Mouse (Mus musculus) c-Kit-negative CD71-positive TER-119-positive erythroid progenitor cells, embryonic 14.5 days (primary cell): Measurements from ENCODE around the gene Bid.
"Not testable (repeated sequence)": the region's sequence is repeated elsewhere in the genome, so short reads cannot be mapped to it uniquely, and the experiment has no call there.

Experiments used
- DNase-seq: peaks from one replicate; pipeline ENCODE4 v3.0.0-alpha.2; 2013; ENCODE audit warnings: low read depth, low spot score

Gene Bid

GRCm38 (mm10) chr6:120937104-120937617 is 20.5 kb upstream of the Bid start:
- DNase-seq: no peak

DNA sequence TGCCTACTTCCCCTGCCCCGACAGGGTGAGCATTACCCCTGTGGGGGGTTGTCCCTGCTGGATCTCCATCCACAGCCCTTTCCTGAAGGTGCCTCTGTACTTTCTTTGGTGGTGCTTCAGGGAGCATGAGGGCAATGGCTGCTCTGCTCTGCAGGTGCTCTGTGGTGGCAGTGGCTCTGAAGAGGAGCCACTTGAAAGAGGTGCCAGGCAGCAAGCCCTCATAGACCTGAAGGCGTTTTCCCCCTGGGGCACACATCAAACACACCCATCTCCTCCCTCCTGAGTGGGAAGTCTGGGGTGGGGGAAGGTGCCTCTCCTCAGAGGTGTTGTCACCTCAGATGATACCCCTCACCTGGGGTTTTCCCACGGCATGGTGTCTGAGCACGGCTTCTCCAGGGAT is 17.5 kb upstream of the Bid start:
- DNase-seq: no peak

DNA sequence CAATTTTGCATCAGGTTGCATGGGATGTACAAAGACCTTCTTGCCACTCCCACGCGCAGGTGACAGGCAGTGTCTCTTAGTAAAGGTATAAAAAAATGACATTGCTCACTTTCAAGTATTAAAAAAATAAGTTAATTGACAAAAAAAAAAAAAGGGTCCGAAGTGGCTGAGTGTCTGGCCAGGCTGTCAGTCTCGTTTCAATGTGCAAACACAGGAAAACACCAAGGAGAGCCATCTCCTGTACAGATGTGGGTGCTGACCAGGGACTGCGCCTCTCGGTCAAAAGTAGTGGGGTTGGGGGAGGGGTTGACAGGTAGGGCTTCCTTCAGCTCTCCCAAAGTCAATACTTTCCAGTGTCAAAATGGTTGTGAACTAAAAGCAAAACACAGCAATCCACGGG is 17.0 kb upstream of the Bid start:
- DNase-seq: no peak

GRCm38 (mm10) chr6:120932597-120932996 is 15.9 kb upstream of the Bid start:
- no peak for DNase-seq

DNA sequence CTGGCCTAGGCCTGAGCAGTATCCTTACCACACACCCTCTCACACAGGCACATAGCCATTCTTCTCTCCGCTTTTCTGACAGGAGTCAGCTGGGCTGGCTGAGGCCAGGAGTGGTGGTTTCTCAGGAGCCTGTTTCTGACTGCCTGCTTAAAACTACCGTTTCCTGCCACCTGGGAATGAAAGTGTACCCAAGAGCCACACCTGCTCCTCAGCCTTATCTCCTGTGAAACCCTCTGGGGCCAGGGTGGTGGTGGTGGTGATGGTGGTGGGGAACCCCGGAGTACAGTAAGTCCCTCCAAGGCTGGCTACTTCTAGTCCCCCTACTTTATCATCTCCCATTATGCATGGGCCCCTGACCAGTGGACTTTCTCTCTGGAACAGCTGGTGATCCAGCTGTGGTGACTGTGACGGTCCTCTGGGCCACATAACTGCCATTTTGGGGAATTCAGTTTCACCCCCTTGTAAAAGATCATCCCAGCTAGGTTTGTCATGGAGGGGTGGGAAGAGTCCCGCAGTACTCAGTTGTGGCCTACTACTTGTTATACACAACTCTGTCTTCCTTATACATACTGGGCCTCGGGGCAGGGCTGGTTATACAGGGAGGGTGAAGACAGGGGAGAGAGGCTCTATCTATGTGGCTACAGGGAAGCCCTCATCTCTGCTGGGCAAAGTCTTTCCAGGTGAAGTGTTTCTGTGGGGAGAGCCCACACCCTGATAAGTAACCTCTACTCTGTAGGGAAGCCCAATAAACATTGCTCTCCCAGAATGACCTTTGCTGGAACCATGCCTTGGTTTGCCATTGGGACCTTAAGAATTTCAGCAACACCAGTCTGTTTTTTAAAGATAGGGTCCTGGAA is 14.0 kb upstream of the Bid start:
- no peak for DNase-seq

DNA sequence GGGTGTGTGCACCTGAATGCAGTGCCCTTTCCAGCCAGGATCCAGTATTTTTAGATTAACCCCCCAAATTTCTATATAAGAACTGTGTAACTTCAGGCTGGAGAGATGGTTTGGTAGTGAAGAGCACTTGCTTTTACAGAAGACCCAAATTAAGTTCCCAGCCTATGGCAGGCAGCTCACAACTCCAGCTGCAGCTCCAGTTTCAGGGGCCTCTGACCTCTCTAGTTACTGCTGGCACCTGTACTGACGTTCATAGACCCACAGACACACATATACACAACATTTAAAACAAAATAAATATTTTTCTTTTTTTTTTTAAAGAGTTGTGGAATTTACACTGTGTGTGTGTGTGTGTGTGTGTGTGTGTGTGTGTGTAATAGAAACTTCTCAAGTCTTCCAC is 12.8 kb upstream of the Bid start:
- no peak for DNase-seq

DNA sequence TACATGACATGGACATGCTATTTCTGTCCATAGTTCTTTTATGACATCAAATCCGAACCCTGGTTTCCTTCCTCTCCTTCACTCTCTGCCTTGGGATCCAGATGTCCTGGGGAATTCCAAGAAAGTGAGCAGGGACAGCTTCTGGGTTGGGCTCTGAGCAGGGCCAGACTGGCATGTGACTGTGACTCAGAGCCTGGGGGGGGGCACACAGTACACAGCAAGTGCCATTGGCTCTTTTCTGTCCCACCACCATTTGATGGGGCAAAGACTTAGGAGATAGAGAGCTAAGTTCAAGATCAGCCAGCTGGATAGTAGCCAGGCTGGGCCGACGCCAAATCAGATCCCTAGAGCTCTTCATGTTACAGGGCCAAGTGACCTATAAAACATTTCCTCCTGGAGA is 11.1 kb upstream of the Bid start:
- no peak for DNase-seq

DNA sequence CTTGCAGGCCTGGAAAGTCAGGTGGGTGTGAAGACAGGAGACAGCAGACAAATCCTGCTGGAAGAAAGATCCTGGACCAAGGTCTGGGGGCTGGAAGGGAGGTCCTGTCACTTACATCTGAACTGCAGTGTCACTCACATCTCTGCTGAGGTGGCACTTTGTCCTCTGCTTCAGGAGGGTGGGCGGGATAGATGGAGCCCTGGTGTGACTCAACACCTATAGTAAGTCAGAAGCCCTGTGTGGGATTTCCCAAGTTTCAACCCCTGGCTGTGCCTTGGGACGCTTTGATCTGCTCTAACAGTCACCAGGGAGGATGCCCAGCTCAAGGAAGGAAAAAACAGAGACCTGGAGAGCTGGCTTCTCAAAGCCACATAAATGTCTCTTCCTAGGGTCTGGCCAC is 10.2 kb upstream of the Bid start:
- DNase-seq: no peak

DNA sequence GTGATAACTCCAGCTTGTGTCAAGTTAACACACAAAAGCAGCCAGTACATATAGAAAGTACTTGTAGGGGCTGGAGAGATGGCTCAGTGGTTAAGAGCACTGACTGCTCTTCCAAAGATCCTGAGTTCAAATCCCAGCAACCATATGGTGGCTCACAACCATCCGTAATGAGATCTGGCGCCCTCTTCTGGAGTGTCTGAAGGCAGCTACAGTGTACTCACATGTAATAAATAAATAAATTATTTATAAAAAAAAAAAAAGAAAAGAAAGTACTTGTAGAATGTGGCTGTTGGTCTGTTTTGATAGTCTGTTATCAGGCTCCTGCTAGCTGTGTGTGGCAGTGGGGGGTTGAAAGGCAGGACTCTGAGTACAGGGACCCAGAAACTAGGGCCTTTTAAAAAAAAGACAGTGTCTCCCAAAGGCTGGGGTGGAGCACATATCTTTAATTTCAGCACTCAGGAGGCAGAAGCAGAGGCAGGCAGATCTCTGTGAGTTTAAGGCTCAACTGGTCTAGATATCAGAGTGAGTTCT is 8.2 kb upstream of the Bid start:
- not testable (repeated sequence) for DNase-seq

DNA sequence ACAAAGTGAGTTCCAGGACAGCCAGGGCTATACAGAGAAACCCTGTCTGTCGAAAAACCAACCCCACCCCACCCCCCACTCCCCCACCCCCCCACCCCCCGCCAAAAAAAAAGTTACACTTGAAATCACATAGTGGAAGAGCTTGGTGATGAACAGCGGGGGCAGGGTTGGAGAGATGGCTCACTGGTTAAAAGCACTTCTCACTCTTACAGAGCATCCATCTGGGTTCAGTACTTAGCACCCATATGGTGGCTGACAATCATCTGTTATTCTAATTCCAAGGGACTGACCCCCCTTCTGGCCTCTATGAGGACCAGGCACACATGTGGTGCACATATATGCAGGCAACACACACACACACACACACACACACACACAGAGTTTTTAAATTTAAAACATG is 1.3 kb upstream of the Bid start:
- DNase-seq: no peak

- not testable (repeated sequence) for DNase-seq
Measured at GRCm38 (mm10) chr6:120916972-120917881, 574 bp upstream of the Bid start.

- no peak for DNase-seq
Measured at GRCm38 (mm10) chr6:120915649-120915975, 1.0 kb downstream of the Bid start.

DNA sequence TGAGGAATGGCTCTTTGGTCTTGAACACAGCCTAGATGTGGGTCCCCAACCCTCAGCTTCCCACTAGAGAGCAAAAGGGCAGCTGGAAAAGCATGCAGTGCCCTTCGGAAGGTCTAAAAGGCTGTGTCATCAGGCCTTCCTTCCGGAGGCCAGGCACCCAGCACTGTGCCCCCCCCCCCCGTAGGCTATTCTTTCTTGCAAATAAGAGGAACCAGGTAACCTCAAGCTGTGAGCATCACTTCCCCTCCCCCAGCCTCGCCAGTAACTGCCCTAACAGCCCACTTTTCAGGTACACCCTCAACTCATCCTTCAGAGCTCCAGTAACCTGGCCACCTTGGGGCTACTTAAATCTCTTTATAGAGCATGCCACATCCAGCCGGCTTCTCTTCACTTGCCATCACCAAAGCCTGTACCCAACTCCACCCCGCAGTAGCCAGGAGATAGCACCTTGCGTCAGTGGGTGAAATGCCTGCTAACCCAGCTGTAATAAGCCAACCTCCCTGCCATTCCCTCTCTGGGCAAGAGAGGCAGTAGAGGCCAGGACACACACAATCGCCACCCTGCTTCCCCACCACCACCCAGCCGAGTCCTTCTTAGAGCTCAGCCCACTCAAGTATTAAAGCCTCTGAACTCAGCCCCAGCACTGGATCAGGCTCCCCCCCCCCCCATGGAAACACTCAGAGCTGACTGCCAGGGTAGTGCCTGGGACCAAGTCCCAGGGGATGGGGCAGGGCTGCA is 1.6 kb downstream of the Bid start:
- peak; percentile 16 for DNase-seq

- no peak for DNase-seq
Measured at GRCm38 (mm10) chr6:120914533-120914910, 2.1 kb downstream of the Bid start.

DNA sequence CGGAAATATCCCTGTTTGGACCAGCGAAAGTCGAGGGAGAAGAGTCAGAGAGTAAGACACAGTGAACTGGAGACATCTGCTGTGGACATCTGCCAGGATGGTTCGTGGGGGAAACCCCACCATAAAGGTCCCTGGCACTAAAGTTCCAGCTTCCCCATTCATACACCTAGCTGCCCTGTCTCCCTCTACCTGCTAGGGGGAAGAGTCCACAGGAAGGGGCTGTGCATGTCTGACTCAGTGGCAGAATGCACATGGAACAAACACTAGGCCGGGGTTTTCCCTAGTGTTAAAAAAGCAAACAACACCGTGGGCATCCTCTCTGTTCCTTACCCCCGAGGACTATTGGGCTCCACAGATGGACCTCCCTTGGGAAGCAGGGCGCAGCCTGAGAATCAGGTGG is 2.9 kb downstream of the Bid start:
- no peak for DNase-seq

- DNase-seq: no peak
Measured at GRCm38 (mm10) chr6:120912931-120913330, 3.7 kb downstream of the Bid start.

GRCm38 (mm10) chr6:120911213-120912007 is 5.2 kb downstream of the Bid start:
- DNase-seq: no peak

DNA sequence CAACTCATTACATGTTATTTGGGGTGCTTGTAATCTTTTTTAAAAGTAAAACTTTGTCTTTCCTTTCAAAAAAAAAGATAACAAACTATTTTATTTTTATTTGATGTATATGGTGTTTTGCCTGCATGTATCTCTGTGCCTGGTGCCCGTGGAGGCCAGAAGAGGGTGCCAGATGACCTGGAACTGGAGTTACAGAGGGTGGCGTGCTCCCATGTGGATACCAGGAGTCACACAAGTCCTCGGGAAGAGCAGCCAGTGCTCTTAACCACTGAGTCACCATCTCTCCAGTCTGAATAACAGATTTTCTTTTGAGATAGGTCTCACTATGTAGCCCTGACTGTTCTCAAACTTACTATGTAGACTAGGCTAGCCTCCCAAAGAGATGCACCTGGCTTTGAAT is 7.2 kb downstream of the Bid start:
- DNase-seq: no peak

DNA sequence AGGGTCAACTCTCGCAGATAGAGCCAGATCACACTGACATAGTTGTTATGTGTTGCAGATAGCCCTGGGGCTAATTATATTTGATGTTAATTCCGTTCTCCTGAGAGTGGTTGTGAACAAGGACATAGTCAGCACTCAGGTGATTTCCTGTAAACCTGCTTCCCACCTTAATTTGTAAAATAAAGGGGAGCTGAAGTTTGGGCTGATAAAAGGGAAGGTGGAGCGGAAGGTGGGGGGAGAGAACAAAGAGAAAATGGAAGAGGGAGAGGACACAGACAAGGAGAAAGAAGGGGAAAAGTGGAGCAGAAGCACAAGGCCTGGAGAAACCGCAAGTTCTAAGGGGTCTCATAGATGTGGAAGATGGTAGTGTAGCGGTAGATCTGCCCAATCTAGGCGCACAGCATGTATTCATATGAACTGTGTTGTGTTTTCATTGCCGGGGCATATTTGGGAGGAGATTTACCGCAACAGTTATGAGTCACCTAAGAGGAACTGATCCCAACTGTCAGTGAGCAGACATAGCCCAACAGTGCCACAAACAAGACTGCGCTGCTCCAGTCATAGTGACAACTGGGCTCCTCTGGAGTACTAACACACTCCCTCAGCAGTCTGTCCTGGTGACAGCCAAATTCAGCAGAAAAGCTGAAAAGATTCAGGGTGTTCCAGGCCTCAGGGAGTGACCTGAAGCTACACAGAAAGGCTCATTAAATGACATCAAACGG is 8.6 kb downstream of the Bid start:
- not testable (repeated sequence) for DNase-seq

GRCm38 (mm10) chr6:120906521-120906920 is 10.1 kb downstream of the Bid start:
- DNase-seq: no peak
